ENCODE assay signal across 8 mouse cellular contexts in the genomic region with DNA sequence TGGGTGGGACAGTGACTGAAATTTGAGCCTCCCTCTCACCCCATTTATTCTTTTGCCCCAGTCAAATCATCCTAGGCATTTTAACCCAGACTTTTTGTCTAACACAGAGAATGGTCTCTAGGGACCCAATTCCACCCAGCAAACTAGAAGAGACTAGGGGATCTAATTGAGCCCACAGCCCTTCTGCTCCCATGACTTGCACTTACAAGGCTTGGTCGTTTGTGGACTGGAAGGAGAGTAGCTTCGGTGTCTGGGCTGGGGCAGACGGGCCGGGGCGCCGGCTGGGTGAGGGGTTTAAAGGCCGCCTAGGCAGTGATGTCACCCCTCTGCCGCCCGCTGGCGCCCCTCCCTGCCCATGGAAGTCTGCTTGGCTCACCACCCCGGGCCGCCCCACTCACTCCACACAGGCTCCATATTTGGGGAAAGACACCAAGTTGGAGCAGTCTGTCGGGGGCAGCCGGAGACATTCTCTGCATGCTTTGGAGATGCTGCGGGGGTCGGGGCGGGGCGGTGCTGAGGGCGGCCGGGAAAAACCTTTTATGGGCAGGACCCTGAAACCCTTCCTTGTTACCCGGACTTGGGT. TPM values are rescaled to one million over a fixed set of nuclear protein-coding genes. Genes with fewer than 3 reads are reported as not detected.
DNase-seq lines count a peak whose midpoint lies in the region; ATAC-seq and TF ChIP-seq lines count a peak whose summit lies in the region.

Tagln (minus strand) TSS at position 431 of the 583 bp plus-strand sequence.

- no peak for DNase-seq in thymus, adult 2 months
- DNase-seq in thymus, postnatal 25 days: no peak
- DNase-seq in heart, postnatal 36 days: no peak
- DNase-seq in liver, embryonic 11.5 days (ENCODE audit: low spot score): no peak
- DNase-seq in retina, embryonic 14.5 days (ENCODE audit: low spot score): peak; percentile 16
- DNase-seq in cerebellum, postnatal 4 days (ENCODE audit: low spot score in 2 of 2): no peak
- DNase-seq in spleen, postnatal 4 days (ENCODE audit: low spot score in 2 of 2): no peak

- H3K9me3 ChIP-seq in forebrain, embryonic 12.5 days: no peaks in the 10 kb centered on the region
- no peaks in the 10 kb centered on the region for H3K9me3 ChIP-seq in liver, embryonic 11.5 days (ENCODE audit: control insufficient read depth, low read length)

- peaks cover 16% of the 10 kb centered on the region for H3K4me1 ChIP-seq in thymus, adult 2 months (replicated peaks; ENCODE audit: control insufficient read depth, insufficient read depth, low read length)
- H3K4me1 ChIP-seq in forebrain, embryonic 12.5 days: peaks cover 7% of the 10 kb centered on the region
- no peaks in the 10 kb centered on the region for H3K4me1 ChIP-seq in liver, embryonic 11.5 days (replicated peaks; ENCODE audit: control insufficient read depth, insufficient read depth, low read length)

- no peak within 1 kb of the TSS for H3K27ac ChIP-seq in thymus, adult 2 months (ENCODE audit: control insufficient read depth, insufficient read depth, low read length)
- no peak within 1 kb of the TSS for H3K27ac ChIP-seq in forebrain, embryonic 12.5 days
- H3K27ac ChIP-seq in liver, embryonic 11.5 days (ENCODE audit: low read depth, low read length): no peak within 1 kb of the TSS

- TF ChIP-seq POLR2A in thymus, adult 2 months (IDR thresholded peaks at IDR 0.05; ENCODE audit: control insufficient read depth, extremely low read depth, insufficient read depth, low read length, poor library complexity): no peak

- peak within 1 kb of the TSS; percentile 38 for H3K4me2 ChIP-seq in forebrain, embryonic 12.5 days
- peak within 1 kb of the TSS; percentile 52 for H3K4me2 ChIP-seq in liver, embryonic 11.5 days

- no peak for ATAC-seq in forebrain, embryonic 12.5 days (ENCODE audit: low FRiP score)
- ATAC-seq in liver, embryonic 11.5 days (replicated peaks; ENCODE audit: low FRiP score): no peak

- 81% methylated on average over 21 of the region's 21 CpGs for WGBS in thymus, adult 2 months
- WGBS in forebrain, embryonic 12.5 days: 10% methylated on average over 21 of the region's 21 CpGs
- WGBS in liver, embryonic 11.5 days: 17% methylated on average over 21 of the region's 21 CpGs

- H3K36me3 ChIP-seq in thymus, adult 2 months (ENCODE audit: control insufficient read depth, insufficient read depth, low read length): peaks cover 9% of the 10 kb centered on the region; the same call in 1 of the 2 replicates
- H3K36me3 ChIP-seq in forebrain, embryonic 12.5 days (replicated peaks): peaks cover 33% of the 10 kb centered on the region
- peaks cover 18% of the 10 kb centered on the region for H3K36me3 ChIP-seq in liver, embryonic 11.5 days (ENCODE audit: control insufficient read depth, insufficient read depth, low read length)

- H3K4me3 ChIP-seq in thymus, adult 2 months (ENCODE audit: control insufficient read depth, insufficient read depth, low read length): no peak within 1 kb of the TSS
- no peak within 1 kb of the TSS for H3K4me3 ChIP-seq in forebrain, embryonic 12.5 days (replicated peaks)
- H3K4me3 ChIP-seq in liver, embryonic 11.5 days (ENCODE audit: low read depth, low read length): peak within 1 kb of the TSS; percentile 18; the same call in 1 of the 2 replicates

- intact Hi-C loops in heart, postnatal 36 days (cut with DNase I): no loop called here

- H3K27me3 ChIP-seq in thymus, adult 2 months (ENCODE audit: control insufficient read depth, insufficient read depth, low read length): no peaks in the 10 kb centered on the region
- H3K27me3 ChIP-seq in forebrain, embryonic 12.5 days: peaks cover 14% of the 10 kb centered on the region; the same call in 1 of the 2 replicates
- H3K27me3 ChIP-seq in liver, embryonic 11.5 days (replicated peaks; ENCODE audit: control insufficient read depth, insufficient read depth, low read length): peaks cover 2% of the 10 kb centered on the region; the same call in 1 of the 2 replicates

- no peak within 1 kb of the TSS for H3K9ac ChIP-seq in forebrain, embryonic 12.5 days
- no peak within 1 kb of the TSS for H3K9ac ChIP-seq in liver, embryonic 11.5 days (ENCODE audit: low read depth, low read length)

- TF ChIP-seq CTCF in thymus, adult 2 months (IDR thresholded peaks at IDR 0.05; ENCODE audit: borderline replicate concordance, control insufficient read depth, extremely low read depth, insufficient read depth, low read length, poor library complexity): no peak

RNA-seq across cellular contexts. Expression of gene Tagln, which starts in this region (rescaled TPM):
- 66.3 and 69.5 TPM in 2 replicates for polyA plus RNA-seq in thymus, adult 2 months (2012; rRNA removed)
- polyA plus RNA-seq in forebrain, embryonic 12.5 days (2016; fragmentation: Nextera tagmentation; extraction: Ambion mirVana): 10.4 and 16.7 TPM in 2 replicates
- total RNA-seq in heart, postnatal 36 days (2021): 10 to 100 TPM; 71.4 TPM
- polyA plus RNA-seq in liver, embryonic 11.5 days (2014; fragmentation: Nextera tagmentation; extraction: Ambion mirVana): 17.9 and 24.1 TPM in 2 replicates
